Mouse (Mus musculus): Measurements from ENCODE around the gene C1rb.
"Not testable (repeated sequence)": the region's sequence is repeated elsewhere in the genome, so short reads cannot be mapped to it uniquely, and the experiment has no call there.

- not testable (repeated sequence) for TF ChIP-seq ZC3H11A (IDR thresholded peaks at IDR 0.05; ENCODE audit: borderline replicate concordance, low read depth, low read length); HCFC1 (IDR thresholded peaks at IDR 0.05; ENCODE audit: borderline replicate concordance, insufficient read depth, low read length); CHD2 (IDR thresholded peaks at IDR 0.05; ENCODE audit: low read depth, low read length); MAFK (IDR thresholded peaks at IDR 0.05; ENCODE audit: insufficient read depth, low read depth, low read length)
Measured at GRCm38 (mm10) chr6:124541176-124541575, 28.9 kb upstream of the C1rb start.

All from ES-E14 (cell line).